Mouse (Mus musculus) liver, adult 2 months (tissue): ENCODE data around the gene B4galnt1.

Experiments used
- CTCF ChIP-seq: fragments of 200-500 bp; IDR thresholded peaks from 2 replicates; pipeline ENCODE4 v1.5.1; 2011; ENCODE audit warnings: low read depth, low read length, control low read depth
- POLR2A ChIP-seq: fragments of 200-500 bp; IDR thresholded peaks from 2 replicates; pipeline ENCODE4 v1.6.1; 2011; ENCODE audit warnings: low read length, control low read depth; ENCODE audit not compliant: insufficient read depth; ENCODE audit errors: extremely low read depth

- TF ChIP-seq CTCF (no peak), POLR2A (no peak)
Observed at GRCm38 (mm10) chr10:127203106-127203505, 38.1 kb downstream of the B4galnt1 start.
